Mouse (Mus musculus) testis, postnatal 14 days (tissue): ENCODE data around the gene E430018J23Rik.
"Not testable (repeated sequence)": the region's sequence is repeated elsewhere in the genome, so short reads cannot be mapped to it uniquely, and the experiment has no call there.

Experiments used
- DNase-seq: peaks from one replicate; pipeline ENCODE4 v3.0.0; 2021; ENCODE audit warnings: low spot score

E430018J23Rik gene

DNA sequence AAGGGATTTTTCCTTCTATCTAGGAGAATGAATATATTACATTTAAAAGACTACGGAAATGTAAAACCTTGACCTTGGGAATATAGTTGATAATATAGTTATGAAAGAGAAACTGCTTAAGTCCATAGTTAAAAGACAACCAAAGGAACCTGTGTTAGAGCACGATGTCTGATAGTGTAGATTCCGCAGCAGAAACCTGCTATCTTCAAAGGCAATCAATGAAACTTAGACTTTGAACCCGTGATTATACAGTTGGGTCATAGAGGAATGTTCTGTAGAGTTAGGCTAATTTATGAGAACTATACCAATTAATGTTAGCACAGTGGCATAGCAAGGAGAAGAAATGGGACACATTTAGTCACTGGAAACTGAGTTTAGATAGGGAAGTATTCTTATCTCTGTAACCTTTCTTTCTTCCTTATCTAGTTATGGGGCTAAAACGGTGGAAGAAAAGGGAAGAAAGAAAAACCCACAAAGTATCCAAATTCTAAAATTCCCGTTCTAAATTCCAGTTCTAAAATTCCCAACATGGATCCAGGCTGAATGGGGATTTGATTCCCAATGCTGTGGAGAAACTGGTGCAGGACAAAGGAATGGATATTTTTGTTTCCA, 15.0 kb downstream of the E430018J23Rik start:
- no peak for DNase-seq

DNA sequence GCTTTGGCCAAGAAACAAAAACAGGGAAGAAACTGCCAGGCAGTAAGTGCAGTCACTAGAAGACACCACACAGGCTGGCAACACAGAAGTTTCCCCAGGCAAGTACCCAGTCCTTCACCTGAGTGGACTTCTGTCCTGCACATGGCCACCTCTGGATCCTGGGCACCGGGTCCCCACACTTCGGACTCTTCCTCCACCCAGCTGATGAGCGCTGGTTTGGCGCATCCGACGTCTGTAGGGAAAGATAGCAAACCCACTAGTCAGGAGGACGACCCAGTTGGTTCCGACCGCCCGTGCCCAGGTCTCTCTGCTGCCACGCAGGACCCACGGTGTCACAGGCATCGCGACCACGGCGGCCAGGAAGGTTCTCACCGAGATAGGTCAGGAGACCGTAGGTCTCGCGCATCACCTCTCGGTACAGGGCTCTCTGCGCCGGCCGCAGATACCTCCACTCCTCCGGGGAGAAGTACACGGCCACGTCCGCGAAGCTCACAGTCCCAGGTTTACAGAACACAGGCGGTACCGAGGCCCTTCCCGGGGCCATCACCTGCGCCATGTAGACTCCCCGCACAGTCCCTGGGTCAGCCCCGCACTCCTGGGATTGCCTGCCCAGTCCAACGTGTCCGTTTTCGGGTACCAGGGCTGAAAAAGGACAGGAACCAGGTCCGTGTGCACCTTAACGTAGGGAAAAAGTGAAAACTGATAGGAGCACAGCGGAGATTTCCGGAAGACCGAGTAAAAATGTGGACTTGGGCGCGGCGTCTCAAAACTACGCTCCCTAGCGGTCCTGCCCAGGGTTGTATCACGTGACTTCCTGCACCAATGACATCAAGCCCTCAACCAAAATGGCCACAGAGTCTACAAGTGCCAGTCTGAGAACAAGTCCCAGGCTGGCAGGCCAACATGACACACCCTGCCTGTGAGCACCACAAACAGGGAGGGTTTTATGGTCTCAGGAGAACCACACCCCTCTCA, 17.9 kb downstream of the E430018J23Rik start, which contains the start of gene Zfp747:
Gene Zfp747, minus strand, starts transcription at position 780 of the 975 bp plus-strand sequence.
- peak; percentile 89 for DNase-seq

DNA sequence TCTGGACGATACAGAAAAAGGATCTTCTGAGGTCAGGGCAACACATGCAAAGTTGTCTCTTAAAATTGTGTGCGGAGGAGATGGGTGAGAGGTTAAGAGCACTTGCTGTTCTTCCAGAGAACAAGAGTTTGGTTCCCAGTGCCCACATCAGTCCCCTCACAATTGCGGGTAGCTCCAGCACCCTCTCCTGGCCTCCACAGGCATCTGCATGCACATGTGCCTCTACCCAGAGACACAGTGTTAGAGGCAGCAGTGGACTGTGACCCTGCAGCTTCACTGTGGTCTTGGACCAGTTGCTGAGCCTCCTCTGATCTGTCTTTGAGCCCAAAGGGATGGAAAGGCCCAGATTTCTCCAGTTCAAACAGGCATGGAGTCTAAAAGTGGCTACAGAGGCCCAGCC, 21.6 kb downstream of the E430018J23Rik start:
- not testable (repeated sequence) for DNase-seq

DNA sequence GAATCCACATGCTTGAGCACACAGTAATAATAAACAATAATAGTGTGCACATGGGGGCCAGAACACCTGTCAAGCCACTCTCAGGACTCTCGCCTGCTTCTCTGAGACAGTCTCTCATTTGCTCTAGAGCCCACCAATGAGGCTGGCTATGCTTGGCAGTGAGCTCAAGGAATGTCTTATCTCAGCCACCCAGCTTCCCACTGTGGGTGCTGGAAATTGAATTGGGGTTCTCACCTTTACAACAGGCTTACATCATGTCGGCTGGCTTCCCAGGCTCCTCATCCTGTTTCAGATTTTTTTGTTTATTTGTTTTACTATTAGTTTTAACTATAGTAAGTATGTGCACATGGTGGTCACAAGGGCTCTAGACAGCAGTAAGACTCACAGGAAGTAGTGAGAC, 22.2 kb downstream of the E430018J23Rik start:
- no peak for DNase-seq

DNA sequence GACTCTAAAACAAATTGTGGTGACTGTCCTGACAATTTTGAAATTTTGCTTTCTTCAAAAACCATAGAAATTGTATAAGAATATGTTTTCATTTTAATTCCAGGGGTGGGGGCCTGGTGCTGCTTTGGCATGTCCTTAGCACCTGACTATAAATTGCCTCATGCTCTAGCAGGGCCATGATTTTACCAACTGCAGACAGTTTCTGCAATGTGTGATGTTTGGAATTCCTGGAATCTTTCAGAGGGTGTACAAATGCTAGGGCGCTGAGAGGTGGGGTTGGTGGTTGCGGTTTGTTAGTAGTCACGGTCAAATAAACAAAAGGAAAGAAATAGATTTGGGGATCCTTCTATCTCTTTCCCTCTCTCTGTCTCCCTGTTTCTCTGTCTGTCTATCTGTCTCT, 27.2 kb downstream of the E430018J23Rik start:
- DNase-seq: no peak

DNA sequence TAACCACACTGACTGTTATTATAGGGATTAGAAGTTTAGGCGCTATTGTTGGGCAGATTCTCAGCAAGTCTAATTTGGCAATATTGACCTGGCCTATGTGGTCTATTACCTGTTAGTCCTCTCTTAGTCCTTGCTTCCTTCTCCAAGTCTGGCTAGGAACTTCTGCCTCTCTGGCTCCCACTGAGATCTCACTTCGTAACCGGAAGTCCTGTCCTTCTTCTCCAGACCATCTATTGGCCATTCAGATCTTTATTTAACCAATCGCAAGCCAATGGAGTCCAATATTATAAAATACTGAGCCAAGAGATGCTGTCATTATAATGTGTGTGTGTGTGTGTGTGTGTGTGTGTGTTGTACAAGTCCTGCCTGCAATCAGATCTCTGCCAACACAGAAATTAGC, 29.3 kb downstream of the E430018J23Rik start:
- no peak for DNase-seq

DNA sequence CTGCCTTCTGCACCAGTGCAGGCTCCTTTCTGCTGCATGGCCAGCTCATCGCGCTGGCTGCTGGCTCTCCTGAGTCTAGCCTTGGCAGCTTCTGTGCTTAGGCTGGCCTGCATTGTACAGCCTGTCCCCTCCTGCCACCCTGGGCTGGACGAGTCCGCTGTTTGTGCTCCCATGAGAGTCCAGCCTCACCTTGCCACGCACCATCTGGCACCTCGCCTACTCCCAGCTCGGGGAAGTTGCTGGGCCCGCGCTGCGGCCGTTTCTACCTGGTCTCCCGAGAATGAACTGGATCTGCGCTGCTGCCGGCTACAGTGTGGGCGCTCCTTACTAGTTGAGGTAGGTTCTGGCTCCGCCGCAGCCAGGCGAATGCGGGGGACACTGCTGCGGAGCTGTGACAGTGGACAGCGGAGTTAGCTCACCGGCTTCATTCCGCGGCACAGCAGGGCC, 29.9 kb downstream of the E430018J23Rik start:
- no peak for DNase-seq

DNA sequence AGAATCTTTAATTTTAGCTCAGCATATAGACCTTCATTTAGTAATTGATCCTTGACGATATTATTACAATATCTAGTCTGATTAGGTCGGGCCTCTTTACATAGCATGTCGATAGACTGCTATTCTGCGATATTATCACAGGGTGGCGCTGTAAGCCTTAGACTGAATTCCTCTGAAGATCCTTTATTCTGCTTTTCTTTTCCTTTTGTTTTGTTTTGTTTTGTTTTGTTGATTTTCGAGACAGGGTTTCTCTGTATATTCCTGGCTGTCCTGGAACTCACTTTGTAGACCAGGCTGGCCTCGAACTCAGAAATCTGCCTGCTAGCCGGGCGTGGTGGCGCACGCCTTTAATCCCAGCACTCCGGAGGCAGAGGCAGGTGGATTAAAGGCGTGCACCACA, 31.0 kb downstream of the E430018J23Rik start:
- not testable (repeated sequence) for DNase-seq

DNA sequence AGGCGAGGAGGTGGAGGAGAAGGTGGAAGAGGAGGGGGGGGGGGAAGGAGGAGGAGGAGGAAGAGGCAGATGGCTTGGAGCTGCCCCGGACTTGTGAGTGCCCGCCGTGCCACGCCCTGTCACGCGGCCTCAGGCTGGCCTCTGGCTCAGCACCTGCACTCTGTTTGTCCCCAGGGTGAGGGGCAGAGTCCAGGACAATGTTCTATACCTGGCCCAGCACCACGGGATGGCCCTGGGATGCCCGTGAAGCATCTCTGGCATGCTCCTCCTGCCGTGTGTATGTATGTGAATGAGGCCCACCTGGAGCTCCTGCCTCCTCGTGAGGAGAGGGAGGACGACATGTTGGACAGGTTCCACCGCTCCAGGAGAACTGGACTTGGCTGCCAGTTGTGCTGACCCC, 32.0 kb downstream of the E430018J23Rik start:
- no peak for DNase-seq

DNA sequence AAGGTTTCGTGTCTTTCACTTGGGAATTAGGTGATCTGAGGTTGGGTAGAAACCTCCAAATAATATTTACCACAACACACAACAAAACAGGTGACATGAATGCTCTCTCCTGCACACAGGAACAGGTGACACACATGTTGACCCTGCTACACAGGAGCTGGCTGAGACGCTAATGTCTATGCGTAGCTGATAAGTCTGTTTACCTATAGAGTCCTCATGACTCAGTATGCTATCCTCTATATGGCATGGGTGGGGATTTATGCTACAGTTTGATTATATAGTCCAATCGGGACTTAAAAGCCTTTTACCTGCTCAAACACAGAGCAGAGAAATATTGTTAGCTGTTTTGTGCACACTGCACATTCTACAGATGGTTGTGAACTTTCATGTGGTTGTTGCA, 33.2 kb downstream of the E430018J23Rik start:
- DNase-seq: no peak

DNA sequence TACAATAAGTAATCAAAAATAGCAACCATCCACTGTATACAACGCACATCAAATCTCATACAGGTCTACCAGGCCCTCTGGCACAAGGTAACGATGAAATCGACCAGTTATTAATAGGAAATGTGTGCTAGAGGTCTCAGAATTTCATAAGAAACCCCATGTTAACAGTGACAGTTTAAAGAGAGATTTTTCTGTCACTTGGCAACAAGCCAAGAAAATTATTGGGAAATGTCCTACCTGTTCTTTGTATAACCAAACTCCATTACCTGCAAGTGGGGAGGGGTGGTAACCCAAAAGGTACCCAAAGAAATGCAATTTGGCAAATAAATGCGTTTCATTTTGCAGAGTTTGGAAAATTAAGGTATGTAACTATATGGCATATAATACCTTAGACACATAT, 35.0 kb downstream of the E430018J23Rik start:
- no peak for DNase-seq

DNA sequence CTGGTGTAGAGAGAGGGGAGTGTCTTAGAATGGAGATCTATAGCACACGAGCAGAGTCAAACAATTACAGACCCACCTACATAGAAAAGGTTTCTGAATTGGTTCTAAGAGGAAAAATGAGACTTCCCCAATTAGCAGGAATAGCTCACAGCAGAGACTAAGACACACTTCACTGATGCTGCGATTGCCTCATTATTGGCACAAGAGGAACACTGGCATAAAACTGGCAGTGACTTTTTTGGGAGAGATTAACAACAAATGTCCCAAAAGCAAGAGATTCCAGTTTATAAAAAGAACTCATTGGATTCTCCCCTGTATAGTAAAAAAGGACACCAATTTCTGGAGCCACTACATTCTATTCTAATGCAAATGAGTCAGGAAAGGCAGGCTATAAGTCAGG, 35.6 kb downstream of the E430018J23Rik start:
- no peak for DNase-seq

DNA sequence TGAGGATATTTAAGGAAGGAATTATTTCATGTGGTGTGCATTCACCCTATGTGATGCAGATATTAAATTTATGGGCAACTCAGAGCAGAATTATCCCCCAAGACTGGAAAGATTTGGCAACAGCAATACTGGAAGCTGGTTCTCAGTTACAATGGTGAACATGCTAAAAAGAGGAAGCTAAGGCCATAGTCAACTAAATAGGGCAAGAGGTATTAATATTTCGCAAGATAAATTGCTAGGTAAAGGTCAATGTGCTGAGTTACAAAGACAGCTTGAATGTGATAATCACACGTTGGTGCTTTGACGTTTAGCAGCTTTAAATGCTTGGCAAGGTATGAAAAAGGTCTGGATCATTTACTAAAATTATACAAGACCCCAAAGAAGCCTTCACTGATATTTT, 37.6 kb downstream of the E430018J23Rik start:
- no peak for DNase-seq

DNA sequence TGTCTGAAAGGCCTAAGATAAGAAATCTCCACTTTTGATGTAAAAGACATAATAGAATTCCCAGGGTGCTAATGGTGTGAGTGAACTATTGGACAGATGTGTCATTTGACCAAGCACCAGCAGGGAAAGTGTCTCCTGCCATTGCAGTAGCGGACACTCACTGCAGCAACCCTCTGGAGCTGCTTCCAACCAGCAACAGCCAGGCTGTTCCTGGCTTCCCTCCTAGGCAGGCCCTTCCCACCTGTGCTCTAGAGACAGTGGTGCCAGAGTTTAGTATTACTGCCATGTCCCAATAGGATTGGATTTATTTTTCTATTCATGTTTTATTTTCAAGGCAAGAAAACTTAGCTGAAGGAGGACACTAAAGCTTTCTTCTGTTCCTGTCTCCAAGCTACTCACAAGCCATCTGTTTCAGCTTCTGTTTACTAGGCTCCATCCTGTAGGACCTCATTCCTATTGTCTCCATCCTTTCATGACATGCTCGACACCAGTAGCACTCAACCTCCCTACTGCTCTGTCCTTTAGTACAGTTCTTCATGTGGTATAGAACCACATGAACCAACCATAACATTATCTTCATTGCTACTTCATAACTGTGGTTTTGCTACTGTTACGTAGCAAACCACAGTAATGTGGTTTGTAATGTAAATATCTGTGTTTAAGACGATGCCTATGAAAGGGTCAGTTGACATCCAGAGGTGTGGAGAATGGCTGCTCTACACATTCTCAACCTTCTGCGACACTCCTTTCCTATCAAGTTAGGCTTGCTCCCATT, 42.0 kb downstream of the E430018J23Rik start:
- no peak for DNase-seq

DNA sequence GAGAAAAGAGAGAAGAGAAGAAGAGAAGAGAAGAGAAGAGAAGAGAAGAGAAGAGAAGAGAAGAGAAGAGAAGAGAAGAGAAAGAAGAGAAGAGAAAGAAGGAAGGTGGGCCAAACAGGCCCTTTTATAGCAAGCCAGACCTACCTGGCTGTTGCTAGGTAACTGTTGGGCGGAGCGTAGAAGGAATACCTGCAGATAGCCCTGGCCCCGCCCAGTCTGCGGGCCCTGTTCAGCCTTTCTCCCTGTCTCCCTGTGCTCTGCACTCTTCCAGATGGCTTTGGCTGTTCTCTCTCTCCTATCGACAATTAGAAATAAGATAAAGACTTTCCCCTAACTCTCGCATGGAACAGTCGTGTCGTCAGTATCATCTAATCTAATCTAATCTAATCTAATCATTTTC, 46.8 kb downstream of the E430018J23Rik start:
- DNase-seq: peak; percentile 61

DNA sequence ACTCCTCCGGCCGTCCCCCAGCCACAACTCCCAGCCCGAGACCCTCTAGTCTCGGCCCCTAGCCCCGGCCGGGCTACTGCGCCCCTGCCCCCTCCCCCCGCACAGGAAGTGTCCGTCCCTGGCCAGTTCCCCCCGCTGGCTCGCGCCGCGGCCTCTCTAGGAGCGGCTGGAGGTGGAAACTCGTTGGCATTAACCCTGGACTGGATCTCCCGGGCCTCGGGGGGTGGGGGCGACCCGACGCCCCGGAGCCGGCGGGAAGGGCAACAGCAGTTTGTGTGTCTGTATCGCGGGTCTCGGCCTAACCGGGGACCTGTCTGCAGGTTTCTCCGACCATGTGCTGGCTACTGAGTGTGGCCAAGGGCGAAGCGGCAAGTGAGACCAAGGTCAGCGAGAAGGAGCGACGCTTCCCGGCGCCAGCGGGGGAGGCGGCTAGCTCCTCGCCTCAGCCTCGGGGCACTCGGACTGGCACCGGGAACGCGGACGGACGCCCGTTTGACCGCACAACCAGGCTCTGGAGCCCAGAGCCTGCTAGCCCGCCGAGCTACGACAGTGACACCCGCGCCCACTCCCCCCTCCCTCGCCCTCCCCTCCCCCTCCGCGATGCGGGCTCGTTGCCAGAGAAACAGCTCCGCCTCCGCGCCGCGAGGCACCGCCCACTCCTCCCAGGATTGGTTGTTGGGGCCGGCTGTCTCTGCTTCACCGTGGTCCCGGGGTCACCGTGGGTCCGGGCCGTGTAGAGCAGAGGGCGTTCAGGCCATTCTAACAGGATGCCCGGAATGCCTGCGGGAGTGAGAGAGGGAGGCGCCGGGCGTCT, 47.7 kb downstream of the E430018J23Rik start, which contains the start of gene Zfp768:
Gene Zfp768, minus strand, starts transcription at position 78 of the 814 bp plus-strand sequence.
- peak; percentile 94 for DNase-seq

DNA sequence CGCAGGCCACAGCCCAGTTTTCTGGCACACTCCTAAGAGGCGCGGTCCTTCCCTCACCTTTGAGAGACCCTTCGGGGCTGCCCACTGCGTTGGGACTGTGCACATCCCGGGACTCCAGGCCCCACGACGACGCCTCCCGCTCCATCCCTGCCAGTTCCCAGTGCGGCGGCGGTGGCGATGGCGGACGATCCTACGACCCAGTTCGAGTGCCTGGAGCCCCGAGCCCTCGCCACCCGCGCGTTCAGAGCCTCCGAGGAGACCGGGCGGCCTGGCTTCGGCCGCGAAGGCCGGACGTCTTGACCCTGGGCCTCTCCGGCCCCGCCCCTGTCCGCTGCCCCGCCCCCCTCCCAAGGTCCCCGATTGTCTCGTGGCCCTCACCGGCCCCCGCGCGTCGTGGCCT, 48.3 kb downstream of the E430018J23Rik start:
- DNase-seq: no peak

DNA sequence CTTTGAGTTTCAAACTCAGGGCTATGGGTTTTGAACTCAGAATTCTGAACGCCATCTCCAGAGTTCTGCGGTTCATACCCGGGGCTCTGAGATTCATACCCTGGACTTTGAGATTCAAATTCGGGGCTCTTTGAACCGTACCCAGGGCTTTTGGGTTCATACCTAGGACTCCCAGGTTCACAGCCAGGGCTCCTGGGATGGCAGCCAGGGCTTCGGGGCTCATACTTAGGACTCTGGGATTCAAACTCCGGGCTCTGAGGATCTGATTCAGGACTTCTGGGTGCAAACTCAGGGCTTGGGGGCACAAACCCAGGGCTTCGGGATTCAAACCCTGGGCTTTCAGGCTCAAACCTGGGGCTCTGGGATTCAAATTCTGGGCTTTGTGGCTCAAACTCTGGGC, 49.1 kb downstream of the E430018J23Rik start:
- no peak for DNase-seq

DNA sequence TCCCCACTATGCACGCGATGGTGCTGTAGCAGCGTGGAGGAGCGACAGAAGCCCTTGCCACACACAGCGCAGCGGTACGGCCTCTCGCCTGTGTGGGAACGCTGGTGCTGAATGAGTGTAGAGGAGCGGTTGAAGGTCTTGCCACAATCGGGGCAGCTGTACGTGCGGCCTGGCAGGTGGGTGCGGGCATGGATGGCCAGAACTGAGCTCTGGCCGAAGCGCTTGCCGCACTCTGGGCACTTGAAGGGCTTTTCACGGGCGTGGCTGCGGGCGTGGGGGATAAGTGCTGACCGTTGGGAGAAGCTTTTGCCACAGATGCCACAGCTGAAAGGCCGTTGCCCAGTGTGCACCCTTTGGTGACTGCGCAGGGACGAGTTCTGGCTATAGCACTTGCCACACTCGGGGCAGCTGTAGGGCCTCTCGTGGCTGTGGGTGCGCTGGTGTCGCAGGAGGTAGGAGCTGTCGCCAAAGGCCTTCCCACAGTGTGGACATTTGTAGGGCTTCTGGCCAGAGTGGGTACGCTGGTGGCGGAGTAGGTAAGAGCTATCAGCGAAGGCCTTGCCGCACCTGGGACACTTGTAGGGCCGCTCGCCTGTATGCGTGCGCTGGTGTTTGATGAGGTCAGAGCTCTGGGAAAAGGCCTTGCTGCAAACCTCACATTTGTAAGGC, 49.9 kb downstream of the E430018J23Rik start:
- no peak for DNase-seq

DNA sequence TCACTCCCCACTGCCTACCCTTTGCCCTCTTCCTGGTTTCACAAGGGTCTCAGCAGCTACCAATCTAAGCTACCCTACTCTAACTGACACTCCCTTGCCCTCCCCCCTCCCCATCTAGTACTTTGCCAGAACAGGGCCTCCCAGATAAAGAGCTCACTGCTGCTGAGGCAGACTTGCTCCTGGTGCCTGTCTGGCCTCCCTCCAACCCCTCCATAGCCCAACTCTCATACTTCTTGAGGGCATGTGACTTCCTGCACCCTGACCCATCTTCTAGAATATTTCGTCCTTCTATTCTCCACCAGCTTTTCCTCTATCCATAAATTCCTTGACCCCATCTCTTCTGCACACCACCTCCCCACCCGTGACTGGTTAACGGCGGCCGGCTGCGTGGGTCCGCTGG, 50.5 kb downstream of the E430018J23Rik start:
- DNase-seq: no peak

DNA sequence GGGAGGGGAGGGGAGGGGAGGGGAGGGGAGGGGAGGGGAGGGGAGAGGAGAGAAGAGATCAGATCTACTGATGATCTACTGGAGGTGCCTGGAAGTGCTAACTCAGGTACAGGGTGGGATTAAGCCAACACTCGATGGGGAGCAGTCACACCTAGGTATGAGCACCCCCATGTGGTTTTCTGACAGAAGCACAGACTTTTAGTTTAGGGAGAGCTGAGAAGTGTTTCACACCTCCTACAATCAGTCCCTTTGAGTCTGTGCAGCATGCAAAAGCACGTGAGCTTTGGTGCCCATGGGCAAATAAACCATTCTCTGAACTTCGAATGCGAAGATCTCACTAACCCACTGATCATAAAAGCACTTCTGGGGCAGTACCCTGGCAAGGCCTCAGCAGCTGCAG, 51.1 kb downstream of the E430018J23Rik start:
- no peak for DNase-seq
